Mouse (Mus musculus) embryonic fibroblast, embryonic 13.5 days (primary cell): ENCODE results near the gene Dhx32.

Source experiments
- CTCF ChIP-seq: IDR thresholded peaks from 2 replicates; pipeline ENCODE4 v1.5.1; 2011; ENCODE audit warnings: mild to moderate bottlenecking, control low read depth, low read length, moderate library complexity, borderline replicate concordance; ENCODE audit not compliant: insufficient read depth
- POLR2A ChIP-seq: IDR thresholded peaks from 2 replicates; pipeline ENCODE4 v1.6.1; 2011; ENCODE audit warnings: low read depth, mild to moderate bottlenecking, control low read depth, low read length, moderate library complexity

- TF ChIP-seq POLR2A (no peak), CTCF (no peak)
These were observed 17.2 kb downstream of the Dhx32 start for GRCm38 (mm10) chr7:133765240-133765848.
